ENCODE assay signal across 9 mouse cellular contexts in genomic region chr11:101700446-101700845, GRCm38 (mm10). TPM values are rescaled to one million over a fixed set of nuclear protein-coding genes. Genes with fewer than 3 reads are reported as not detected.
DNase-seq lines count a peak whose midpoint lies in the region; ATAC-seq and TF ChIP-seq lines count a peak whose summit lies in the region.
"Had no signal": no experiment of that assay in that cellular context is flagged by ENCODE, and none has a peak within 500 bp of the region (broad histone marks: within the 10 kb centered on the region; RNA-seq: fewer than 3 reads in every experiment).

No protein-coding gene starts in this region.

- WGBS in embryonic facial prominence, embryonic 14.5 days = 14% methylated on average over 12 of the region's 12 CpGs
- 8% methylated on average over 12 of the region's 12 CpGs for WGBS in intestine, postnatal 0 days

- H3K9ac ChIP-seq in embryonic facial prominence, embryonic 14.5 days (ENCODE audit: low read depth, low read length) = peak overlapping the region; percentile 30; the same call in 1 of the 2 replicates
- H3K9ac ChIP-seq in intestine, postnatal 0 days (ENCODE audit: low read depth, low read length) = no peak overlapping the region
- H3K9ac ChIP-seq: heart, embryonic 13.5 days had no signal

- no peaks in the 10 kb centered on the region for H3K27me3 ChIP-seq in embryonic facial prominence, embryonic 14.5 days (replicated peaks; ENCODE audit: control insufficient read depth, insufficient read depth, low read length)
- H3K27me3 ChIP-seq in intestine, postnatal 0 days (replicated peaks; ENCODE audit: control insufficient read depth, insufficient read depth, low read length) = no peaks in the 10 kb centered on the region
- H3K27me3 ChIP-seq: heart, embryonic 13.5 days had no signal

- H3K4me1 ChIP-seq in embryonic facial prominence, embryonic 14.5 days (ENCODE audit: control insufficient read depth, insufficient read depth, low read length) = peaks cover 8% of the 10 kb centered on the region; the same call in 1 of the 2 replicates
- peaks cover 7% of the 10 kb centered on the region; the same call in 1 of the 2 replicates for H3K4me1 ChIP-seq in intestine, postnatal 0 days (replicated peaks; ENCODE audit: control insufficient read depth, insufficient read depth, low read length)

- DNase-seq in layer of hippocampus, adult 2 months (ENCODE audit: low spot score in 2 of 2) = no peak
- no peak for DNase-seq in layer of hippocampus, postnatal 25 days (ENCODE audit: extremely low spot score in 1 of 2, low spot score in 1 of 2)
- peak; percentile 13 for DNase-seq in adipocyte (ENCODE audit: low spot score)
- DNase-seq in embryonic facial prominence, embryonic 14.5 days (ENCODE audit: low spot score) = peak; percentile 25
- peak; percentile 91 for DNase-seq in lung, postnatal 25 days (ENCODE audit: low spot score)

- TF ChIP-seq CTCF in layer of hippocampus, adult 2 months (conservative IDR thresholded peaks at IDR 0.05) = no peak
- no peak for TF ChIP-seq CTCF in intestine, postnatal 0 days (IDR thresholded peaks at IDR 0.05; ENCODE audit: low read depth)

- H3K9me3 ChIP-seq in embryonic facial prominence, embryonic 14.5 days (ENCODE audit: control insufficient read depth, low read length) = no peaks in the 10 kb centered on the region
- no peaks in the 10 kb centered on the region for H3K9me3 ChIP-seq in intestine, postnatal 0 days (ENCODE audit: control insufficient read depth)

- ATAC-seq in embryonic facial prominence, embryonic 14.5 days (ENCODE audit: low read depth) = no peak
- peak; percentile 36 for ATAC-seq in intestine, postnatal 0 days
- no peak; the same call in 1 of the 2 replicates for ATAC-seq in frontal cortex, adult (ENCODE audit: low TSS enrichment)
- ATAC-seq in inflammation-experienced regulatory T-cells, adult 6 months = no peak

- H3K4me3 ChIP-seq in layer of hippocampus, adult 2 months = no peak overlapping the region
- no peak overlapping the region for H3K4me3 ChIP-seq in embryonic facial prominence, embryonic 14.5 days (ENCODE audit: low read depth, low read length)
- no peak overlapping the region for H3K4me3 ChIP-seq in intestine, postnatal 0 days (ENCODE audit: low read depth, low read length)
- H3K4me3 ChIP-seq: heart, embryonic 13.5 days had no signal

- H3K36me3 ChIP-seq in embryonic facial prominence, embryonic 14.5 days (ENCODE audit: control insufficient read depth, insufficient read depth, low read length) = no peaks in the 10 kb centered on the region
- H3K36me3 ChIP-seq in intestine, postnatal 0 days (ENCODE audit: control insufficient read depth, insufficient read depth) = no peaks in the 10 kb centered on the region
- H3K36me3 ChIP-seq: heart, embryonic 13.5 days had no signal

- no peak overlapping the region for H3K4me2 ChIP-seq in embryonic facial prominence, embryonic 14.5 days (ENCODE audit: low read depth, low read length)
- no peak overlapping the region for H3K4me2 ChIP-seq in intestine, postnatal 0 days (replicated peaks; ENCODE audit: low read depth)
- H3K4me2 ChIP-seq: heart, embryonic 13.5 days had no signal

- H3K27ac ChIP-seq in layer of hippocampus, adult 2 months = peak overlapping the region; percentile 68
- H3K27ac ChIP-seq in embryonic facial prominence, embryonic 14.5 days (replicated peaks; ENCODE audit: low read depth, low read length) = 0 out of 2 replicates have a peak overlapping the region, but pooled peaks have one; percentile 33
- no peak overlapping the region for H3K27ac ChIP-seq in intestine, postnatal 0 days (ENCODE audit: low read depth, low read length)
- H3K27ac ChIP-seq: heart, embryonic 13.5 days had no signal

RNA-seq across cellular contexts. Expression of gene Dhx8, which starts 32.3 kb away (rescaled TPM):
- total RNA-seq in layer of hippocampus, adult 2 months (2021) = 10 to 100 TPM; 33.2 to 38.4 TPM
- 10 to 100 TPM; 34.3 to 37.2 TPM for total RNA-seq in layer of hippocampus, postnatal 25 days (2021)
- 28.1 and 31.5 TPM in 2 replicates for polyA plus RNA-seq in embryonic facial prominence, embryonic 14.5 days (2014; fragmentation: Nextera tagmentation; extraction: Ambion mirVana)
- polyA plus RNA-seq in intestine, postnatal 0 days (2015; fragmentation: Nextera tagmentation; extraction: Ambion mirVana) = 11.6 and 14.1 TPM in 2 replicates
- polyA plus RNA-seq in inflammation-experienced regulatory T-cells, adult 6 months (2017; shearing (Covaris generic)) = 10 to 100 TPM; 29.2 to 33.5 (median 29.4) TPM

RNA-seq across cellular contexts. Expression of gene Arl4d, which starts 35.1 kb away (rescaled TPM):
- total RNA-seq in layer of hippocampus, adult 2 months (2021) = 10 to 100 TPM; 10.6 to 16.0 TPM
- 10 to 100 TPM; 10.4 to 11.9 TPM for total RNA-seq in layer of hippocampus, postnatal 25 days (2021)
- polyA plus RNA-seq in embryonic facial prominence, embryonic 14.5 days (2014; fragmentation: Nextera tagmentation; extraction: Ambion mirVana) = 4.2 and 4.7 TPM in 2 replicates
- 6.3 and 7.8 TPM in 2 replicates for polyA plus RNA-seq in intestine, postnatal 0 days (2015; fragmentation: Nextera tagmentation; extraction: Ambion mirVana)
- 1 to 10 TPM in 1 of 3 experiments, under 1 TPM in 1, not detected in 1; 0.40 to 1.6 TPM for polyA plus RNA-seq in inflammation-experienced regulatory T-cells, adult 6 months (2017; shearing (Covaris generic))

Comparison
In these comparisons a context has a peak if more than half of its experiments do, and no peak if none do; other contexts are left out.
1. DNase-seq: peak in adipocyte (single experiment), embryonic facial prominence, embryonic 14.5 days (single experiment) and lung, postnatal 25 days (single experiment); none in layer of hippocampus, adult 2 months (0 of 2) and layer of hippocampus, postnatal 25 days (0 of 2).